Mouse (Mus musculus) megakaryocyte, embryonic 14.5 days (primary cell): Measurements from ENCODE around the gene Borcs6.

ENCODE experiments used
- FLI1 ChIP-seq: IDR thresholded peaks from 2 replicates; pipeline ENCODE4 v1.6.1; 2012; ENCODE audit warnings: low read length, inconsistent platforms, mixed read lengths
- GATA1 ChIP-seq: IDR thresholded peaks from 3 replicates; pipeline ENCODE4 v1.6.1; 2012; ENCODE audit warnings: mixed read lengths, low read length, inconsistent platforms, borderline replicate concordance

DNA sequence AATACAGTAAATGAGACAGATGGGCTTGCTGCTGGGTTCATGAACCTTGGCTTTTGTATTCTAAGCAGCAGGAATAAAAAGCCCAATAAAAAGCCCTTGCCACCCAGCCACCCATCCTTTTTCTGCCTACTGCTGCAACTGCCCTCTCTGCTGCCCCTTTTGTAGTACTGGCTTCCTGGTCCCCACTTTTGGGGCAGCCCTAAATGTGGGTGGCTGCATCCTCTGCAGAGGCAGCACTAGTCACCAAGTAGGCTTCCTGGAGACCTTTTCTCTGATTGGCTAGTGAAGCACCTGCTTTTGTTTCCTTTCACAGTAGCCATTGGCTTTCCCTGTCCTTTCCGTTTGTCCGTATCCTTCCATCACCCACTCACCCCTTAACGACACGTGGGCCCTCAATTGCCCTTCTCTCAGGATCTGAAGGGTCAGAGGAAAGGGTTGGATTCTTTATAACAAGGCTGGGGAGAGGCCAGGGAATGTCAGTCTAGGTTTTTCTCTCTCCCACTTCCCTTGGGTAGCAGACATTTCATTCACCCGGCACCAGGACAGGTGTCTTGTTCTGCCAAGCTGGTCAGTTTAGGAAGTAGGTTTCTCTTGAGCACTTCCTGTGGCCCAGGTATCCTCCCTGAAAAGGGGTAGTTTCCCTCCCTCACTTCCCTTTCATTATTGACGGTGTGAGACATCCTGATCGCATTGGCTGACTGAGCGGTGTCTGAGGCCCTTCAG is 38.7 kb downstream of the Borcs6 start:
- TF ChIP-seq FLI1 = no peak
- TF ChIP-seq GATA1 = no peak
